Mouse (Mus musculus) midbrain, embryonic 14.5 days (tissue): ENCODE measurements around the gene Gls. TPM values are rescaled to one million over a fixed set of nuclear protein-coding genes. Genes with fewer than 3 reads are reported as not detected.

Source experiments
- ATAC-seq: fragments of 200-750 bp; cut with Nextera tagmentation; 2 replicates; pipeline ENCODE4 v1.8.0; 2017; ENCODE audit warnings: moderate number of reproducible peaks, moderate library complexity; ENCODE audit not compliant: low FRiP score, low TSS enrichment
- DNase-seq: peaks from one replicate; pipeline ENCODE4 v3.0.0-alpha.2; 2015
- H3K27ac ChIP-seq: fragments of 300-500 bp; sonication (generic); replicated peaks from 2 replicates; pipeline ENCODE4 v1.5.1; 2014; ENCODE audit warnings: mild to moderate bottlenecking, low read depth, low read length, moderate library complexity
- H3K27me3 ChIP-seq: fragments of 300-500 bp; sonication (generic); 2 replicates; pipeline ENCODE4 v1.6.1; 2014; ENCODE audit warnings: low read length, control low read depth, mixed read lengths; ENCODE audit not compliant: control insufficient read depth, insufficient read depth
- H3K36me3 ChIP-seq: fragments of 300-500 bp; sonication (generic); 2 replicates; pipeline ENCODE4 v1.6.1; 2014; ENCODE audit warnings: low read length, control low read depth; ENCODE audit not compliant: control insufficient read depth, insufficient read depth
- H3K4me1 ChIP-seq: fragments of 300-500 bp; sonication (generic); 2 replicates; pipeline ENCODE4 v1.6.1; 2014; ENCODE audit warnings: mild to moderate bottlenecking, antibody characterized with exemption, low read length, control low read depth; ENCODE audit not compliant: control insufficient read depth, insufficient read depth
- H3K4me2 ChIP-seq: fragments of 300-500 bp; sonication (generic); 2 replicates; pipeline ENCODE4 v1.6.1; 2014; ENCODE audit warnings: mild to moderate bottlenecking, low read length, moderate library complexity
- H3K4me3 ChIP-seq: fragments of 300-500 bp; sonication (generic); replicated peaks from 2 replicates; pipeline ENCODE4 v1.5.1; 2014; ENCODE audit warnings: low read depth, low read length
- H3K9ac ChIP-seq: fragments of 300-500 bp; sonication (generic); replicated peaks from 2 replicates; pipeline ENCODE4 v1.6.1; 2014; ENCODE audit warnings: mild to moderate bottlenecking, low read length, moderate library complexity
- H3K9me3 ChIP-seq: fragments of 300-500 bp; sonication (generic); 2 replicates; pipeline ENCODE4 v1.6.1; 2016; ENCODE audit warnings: low read length, control low read depth, mixed read lengths; ENCODE audit not compliant: control insufficient read depth
- WGBS: fragments of 180-500 bp; shearing (Covaris S2); extraction: QIAGEN DNeasy Blood & Tissue Kit; methylation state at CpG from one replicate; pipeline ENCODE4 v1.1.7; 2014; 5-methylcytosine and 5-hydroxymethylcytosine counted together
- polyA plus RNA-seq: library from polyadenylated mRNA; unstranded; fragments of >200 nt; fragmentation: Nextera tagmentation; extraction: Ambion mirVana; gene quantifications from 2 replicates; pipeline ENCODE4 v1.2.1, GENCODE M21; 2014

Gls gene
- polyA plus RNA-seq, 1 experiment from 2014 or later = 67.1 TPM

GRCm38 (mm10) chr1:52230404-52230803 lies 2.6 kb downstream of the Gls start:
- Histone ChIP-seq H3K4me2 (peak overlapping the region; percentile 73), H3K9me3 (no peaks in the 10 kb centered on the region), H3K27me3 (peaks cover 4% of the 10 kb centered on the region), H3K9ac (no peak overlapping the region), H3K4me1 (peaks cover 17% of the 10 kb centered on the region), H3K36me3 (no peaks in the 10 kb centered on the region), H3K4me3 (no peak overlapping the region), H3K27ac (no peak overlapping the region)
- DNase-seq = no peak
- 83% methylated on average over 1 of the region's 1 CpGs for WGBS
- no peak for ATAC-seq

DNA sequence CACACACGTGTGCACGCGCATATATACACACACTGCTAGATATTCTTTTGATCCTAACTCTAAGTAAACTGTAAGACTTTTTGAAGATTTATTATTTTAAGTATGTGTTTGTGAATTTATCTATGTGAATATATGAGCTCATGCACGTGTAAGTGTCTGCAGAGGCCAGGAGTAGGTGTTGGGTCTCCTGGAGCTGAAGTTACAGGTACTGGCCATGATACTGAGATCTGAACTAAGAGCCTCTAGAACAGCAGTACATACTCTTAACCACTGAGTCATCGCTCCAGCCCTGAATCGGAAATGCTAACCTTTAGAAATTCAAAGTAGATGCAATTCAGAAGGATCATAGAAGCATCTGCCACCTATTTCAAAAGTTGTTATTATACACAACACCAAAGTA lies 4.9 kb downstream of the Gls start:
- no peak overlapping the region for H3K27ac ChIP-seq
- H3K9ac ChIP-seq = no peak overlapping the region
- no peaks in the 10 kb centered on the region for H3K9me3 ChIP-seq
- 86% methylated on average over 6 of the region's 6 CpGs for WGBS
- H3K4me3 ChIP-seq = no peak overlapping the region
- H3K27me3 ChIP-seq = no peaks in the 10 kb centered on the region
- H3K4me1 ChIP-seq = peaks cover 17% of the 10 kb centered on the region
- ATAC-seq (no peak), DNase-seq (no peak)
- no peaks in the 10 kb centered on the region for H3K36me3 ChIP-seq
- H3K4me2 ChIP-seq = no peak overlapping the region

GRCm38 (mm10) chr1:52226416-52226815 lies 6.6 kb downstream of the Gls start:
- H3K27me3 ChIP-seq = no peaks in the 10 kb centered on the region
- DNase-seq (no peak), ATAC-seq (no peak)
- H3K36me3 ChIP-seq = no peaks in the 10 kb centered on the region
- peaks cover 14% of the 10 kb centered on the region for H3K4me1 ChIP-seq
- H3K9me3 ChIP-seq = no peaks in the 10 kb centered on the region
- no peak overlapping the region for H3K27ac ChIP-seq
- H3K4me3 ChIP-seq = no peak overlapping the region
- no peak overlapping the region for H3K9ac ChIP-seq
- H3K4me2 ChIP-seq = no peak overlapping the region

- H3K9me3 ChIP-seq = no peaks in the 10 kb centered on the region
- H3K4me3 ChIP-seq = no peak overlapping the region
- H3K27ac ChIP-seq = no peak overlapping the region
- H3K36me3 ChIP-seq = 0 out of 2 replicates have a peak, but pooled peaks cover 7% of the 10 kb centered on the region
- DNase-seq = no peak
- ATAC-seq = no peak
- H3K27me3 ChIP-seq = no peaks in the 10 kb centered on the region
- H3K4me1 ChIP-seq = no peaks in the 10 kb centered on the region
- H3K9ac ChIP-seq = no peak overlapping the region
- H3K4me2 ChIP-seq = no peak overlapping the region
Measured at GRCm38 (mm10) chr1:52216766-52217165, 16.3 kb downstream of the Gls start.

DNA sequence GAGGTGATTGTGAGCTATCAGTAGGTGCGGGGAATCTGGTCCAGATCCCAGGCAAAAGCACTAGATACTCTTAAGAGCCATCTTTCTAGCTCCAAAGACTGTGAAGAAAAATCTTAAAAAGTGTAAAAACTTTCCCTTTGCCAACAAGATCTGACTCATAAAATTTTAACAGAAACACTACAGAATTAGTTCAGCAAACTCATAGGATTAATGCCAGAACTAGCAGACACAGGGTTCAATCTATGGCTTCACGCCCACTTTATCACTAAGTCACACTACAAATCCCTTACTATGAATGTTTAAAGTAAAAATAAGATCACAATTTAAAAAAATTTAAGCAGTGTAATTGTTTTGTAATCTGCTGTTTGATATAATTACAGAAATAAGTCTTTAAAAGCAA lies 50.0 kb downstream of the Gls start:
- no peak for ATAC-seq
- Histone ChIP-seq H3K9ac (no peak overlapping the region), H3K9me3 (no peaks in the 10 kb centered on the region), H3K4me3 (no peak overlapping the region), H3K36me3 (peaks cover 4% of the 10 kb centered on the region), H3K4me2 (no peak overlapping the region), H3K27ac (no peak overlapping the region), H3K27me3 (no peaks in the 10 kb centered on the region), H3K4me1 (no peaks in the 10 kb centered on the region)
- DNase-seq = no peak
- 97% methylated on average over 2 of the region's 2 CpGs for WGBS

DNA sequence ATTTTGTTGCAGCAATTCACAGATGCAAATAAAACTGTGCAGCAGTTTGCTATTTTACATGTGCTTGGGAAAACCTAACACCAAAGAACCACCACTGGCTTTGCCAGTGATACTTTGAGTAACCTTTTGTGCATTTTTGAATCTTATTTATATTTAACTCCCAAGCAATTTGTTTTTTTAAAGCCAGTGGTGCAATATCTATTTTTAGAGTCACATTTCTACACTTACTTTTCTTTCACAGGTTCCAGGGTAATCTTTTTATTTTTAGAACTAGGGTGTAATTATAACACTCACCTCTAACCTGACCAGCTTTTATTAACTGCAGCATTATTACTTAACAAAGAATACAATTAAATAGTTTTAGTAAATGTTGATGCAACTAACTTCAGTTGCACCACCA lies 51.0 kb downstream of the Gls start:
- Histone ChIP-seq H3K4me1 (no peaks in the 10 kb centered on the region), H3K4me2 (no peak overlapping the region), H3K36me3 (no peaks in the 10 kb centered on the region), H3K27ac (no peak overlapping the region), H3K9ac (no peak overlapping the region), H3K9me3 (no peaks in the 10 kb centered on the region), H3K27me3 (no peaks in the 10 kb centered on the region), H3K4me3 (no peak overlapping the region)
- ATAC-seq (no peak), DNase-seq (no peak)

GRCm38 (mm10) chr1:52179939-52180568 lies 53.0 kb downstream of the Gls start:
- no peak overlapping the region for H3K4me2 ChIP-seq
- H3K4me1 ChIP-seq = no peaks in the 10 kb centered on the region
- DNase-seq = no peak
- no peaks in the 10 kb centered on the region for H3K27me3 ChIP-seq
- H3K9me3 ChIP-seq = no peaks in the 10 kb centered on the region
- no peak for ATAC-seq
- no peaks in the 10 kb centered on the region for H3K36me3 ChIP-seq
- WGBS = 94% methylated on average over 9 of the region's 9 CpGs
- no peak overlapping the region for H3K4me3 ChIP-seq
- H3K27ac ChIP-seq = no peak overlapping the region
- no peak overlapping the region for H3K9ac ChIP-seq

- Histone ChIP-seq H3K27me3 (no peaks in the 10 kb centered on the region), H3K9ac (no peak overlapping the region), H3K4me3 (no peak overlapping the region), H3K4me2 (no peak overlapping the region), H3K9me3 (no peaks in the 10 kb centered on the region), H3K27ac (no peak overlapping the region), H3K36me3 (no peaks in the 10 kb centered on the region), H3K4me1 (no peaks in the 10 kb centered on the region)
- DNase-seq (no peak), ATAC-seq (no peak)
- WGBS = 85% methylated on average over 2 of the region's 2 CpGs
Measured at GRCm38 (mm10) chr1:52176999-52177398, 56.0 kb downstream of the Gls start.

DNA sequence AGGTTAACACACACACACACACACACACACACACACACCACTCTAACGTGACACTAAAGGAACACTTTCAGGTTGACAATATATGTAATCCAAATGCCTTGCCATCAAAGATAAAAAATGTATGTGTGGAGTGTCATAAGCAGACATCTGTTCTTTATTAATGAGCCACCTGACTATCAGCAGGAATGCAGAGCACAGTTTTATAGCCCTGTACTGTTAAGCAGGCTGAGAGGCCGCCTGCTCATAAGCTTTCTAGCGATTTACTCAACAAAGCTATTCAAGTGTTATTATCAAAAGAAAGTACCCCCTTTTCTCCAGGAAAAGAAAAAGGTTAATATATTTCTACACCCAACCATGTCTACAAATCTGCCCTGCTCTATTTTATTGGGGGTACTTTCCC lies 57.0 kb downstream of the Gls start:
- DNase-seq = no peak
- no peak for ATAC-seq
- no peak overlapping the region for H3K4me2 ChIP-seq
- WGBS = 67% methylated on average over 3 of the region's 3 CpGs
- H3K27ac ChIP-seq = no peak overlapping the region
- H3K9me3 ChIP-seq = no peaks in the 10 kb centered on the region
- H3K9ac ChIP-seq = no peak overlapping the region
- H3K27me3 ChIP-seq = no peaks in the 10 kb centered on the region
- no peaks in the 10 kb centered on the region for H3K36me3 ChIP-seq
- H3K4me3 ChIP-seq = no peak overlapping the region
- H3K4me1 ChIP-seq = no peaks in the 10 kb centered on the region
